Mouse (Mus musculus) testis, adult 2 months (tissue): ENCODE data around the gene Nab2. TPM values are rescaled to one million over a fixed set of nuclear protein-coding genes. Genes with fewer than 3 reads are reported as not detected.

Source experiments
- H3K27ac ChIP-seq: fragments of 200-500 bp; 2 replicates; pipeline ENCODE4 v1.5.1; 2012; ENCODE audit warnings: low read depth, low read length; ENCODE audit not compliant: control insufficient read depth, insufficient read depth
- H3K27me3 ChIP-seq: fragments of 200-500 bp; 2 replicates; pipeline ENCODE4 v1.6.1; 2012; ENCODE audit warnings: mild to moderate bottlenecking, low read length, moderate library complexity; ENCODE audit not compliant: control insufficient read depth, insufficient read depth
- H3K36me3 ChIP-seq: fragments of 200-500 bp; 2 replicates; pipeline ENCODE4 v1.6.1; 2012; ENCODE audit warnings: mild to moderate bottlenecking, low read length; ENCODE audit not compliant: control insufficient read depth, insufficient read depth
- H3K4me1 ChIP-seq: fragments of 200-500 bp; 2 replicates; pipeline ENCODE4 v1.6.1; 2012; ENCODE audit warnings: low read length; ENCODE audit not compliant: control insufficient read depth, insufficient read depth
- H3K4me3 ChIP-seq: fragments of 200-500 bp; 2 replicates; pipeline ENCODE4 v1.5.1; 2012; ENCODE audit warnings: low read depth, mild to moderate bottlenecking, low read length, moderate library complexity, mixed read lengths; ENCODE audit not compliant: control insufficient read depth
- CTCF ChIP-seq: fragments of 200-500 bp; IDR thresholded peaks from 2 replicates; pipeline ENCODE4 v1.5.1; 2012; ENCODE audit warnings: low read depth, mild to moderate bottlenecking, inconsistent platforms, low read length, moderate library complexity; ENCODE audit not compliant: control insufficient read depth, insufficient read depth, insufficient replicate concordance
- POLR2A ChIP-seq: fragments of 200-500 bp; IDR thresholded peaks from 2 replicates; pipeline ENCODE4 v1.6.1; 2012; ENCODE audit warnings: low read depth, mild to moderate bottlenecking, inconsistent platforms, low read length, moderate library complexity; ENCODE audit not compliant: control insufficient read depth
- polyA plus RNA-seq: library from polyadenylated mRNA; depleted of rRNA; stranded (reverse); fragments of >200 nt; gene quantifications from 2 replicates; pipeline ENCODE4 v1.2.3, GENCODE M21; 2012

Nab2 gene
- polyA plus RNA-seq, 1 experiment: 24.6 TPM

DNA sequence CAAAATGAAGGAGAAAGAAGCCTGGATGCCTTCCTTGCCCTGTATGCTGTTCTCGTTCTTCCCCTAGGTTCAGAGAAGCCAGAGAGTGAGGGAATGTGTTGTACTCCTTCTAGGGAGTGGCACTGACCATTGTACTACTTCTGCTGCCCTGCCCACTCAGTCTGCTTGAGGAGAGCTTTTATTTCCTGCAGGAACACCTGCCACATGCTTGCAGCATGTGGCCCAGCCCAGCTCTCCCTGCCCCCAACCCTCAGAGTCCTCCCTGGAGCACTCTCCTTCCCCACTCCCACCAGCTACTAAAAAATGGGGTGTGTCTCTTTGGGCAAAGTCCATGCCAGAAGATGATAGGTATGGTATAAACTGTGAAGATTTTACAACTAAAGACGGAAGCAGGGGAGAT is 35.9 kb upstream of the Nab2 start:
- TF ChIP-seq CTCF: no peak
- no peak for TF ChIP-seq POLR2A
- Histone ChIP-seq H3K36me3 (no peaks in the 10 kb centered on the region), H3K27ac (no peak overlapping the region), H3K4me1 (no peaks in the 10 kb centered on the region), H3K4me3 (no peak overlapping the region), H3K27me3 (no peaks in the 10 kb centered on the region)

DNA sequence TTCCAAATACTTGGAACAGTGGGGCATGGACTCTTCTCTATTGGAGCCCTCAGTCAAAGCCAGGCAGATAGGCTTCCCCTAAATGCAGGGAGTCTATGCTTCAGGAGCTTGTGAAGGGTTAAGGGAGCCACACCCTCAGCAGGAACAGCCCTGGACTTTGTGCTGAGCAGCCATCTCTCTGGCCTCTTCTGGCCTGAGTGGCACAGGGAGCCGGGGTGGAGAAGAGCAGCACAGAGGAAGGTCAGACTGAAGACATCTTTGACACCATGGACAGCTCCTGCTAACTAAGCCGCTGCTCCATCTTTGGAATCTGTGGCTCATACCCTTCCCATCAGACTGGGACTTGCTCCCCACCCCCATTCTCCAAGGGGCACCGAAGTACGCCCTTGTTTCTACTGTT is 34.9 kb upstream of the Nab2 start:
- Histone ChIP-seq H3K27ac (no peak overlapping the region), H3K4me1 (no peaks in the 10 kb centered on the region), H3K27me3 (no peaks in the 10 kb centered on the region), H3K4me3 (no peak overlapping the region), H3K36me3 (no peaks in the 10 kb centered on the region)
- no peak for TF ChIP-seq POLR2A
- TF ChIP-seq CTCF: no peak

DNA sequence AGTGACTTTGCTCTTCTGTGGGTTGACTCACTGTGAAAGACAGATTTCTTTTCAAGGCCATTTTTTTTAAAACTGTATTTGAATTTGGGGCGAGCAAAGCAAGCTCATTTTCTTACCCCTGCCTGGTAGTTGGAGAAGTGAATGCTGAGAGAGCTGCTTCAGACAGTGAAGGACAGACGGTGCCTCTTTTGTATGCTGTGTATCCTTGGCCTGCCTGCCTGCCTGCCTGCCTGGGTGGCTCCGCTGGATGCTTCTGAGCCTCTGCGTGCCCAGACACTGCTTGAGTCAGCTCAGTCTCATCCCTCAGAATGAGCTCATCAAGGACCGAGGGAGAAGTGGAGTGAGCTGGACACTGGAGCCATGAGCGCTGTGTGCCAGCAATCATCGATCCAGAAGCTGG is 30.6 kb upstream of the Nab2 start:
- no peak for TF ChIP-seq POLR2A
- TF ChIP-seq CTCF: no peak
- H3K36me3 ChIP-seq: no peaks in the 10 kb centered on the region
- no peak overlapping the region for H3K27ac ChIP-seq
- no peaks in the 10 kb centered on the region for H3K27me3 ChIP-seq
- H3K4me1 ChIP-seq: no peaks in the 10 kb centered on the region
- H3K4me3 ChIP-seq: no peak overlapping the region

DNA sequence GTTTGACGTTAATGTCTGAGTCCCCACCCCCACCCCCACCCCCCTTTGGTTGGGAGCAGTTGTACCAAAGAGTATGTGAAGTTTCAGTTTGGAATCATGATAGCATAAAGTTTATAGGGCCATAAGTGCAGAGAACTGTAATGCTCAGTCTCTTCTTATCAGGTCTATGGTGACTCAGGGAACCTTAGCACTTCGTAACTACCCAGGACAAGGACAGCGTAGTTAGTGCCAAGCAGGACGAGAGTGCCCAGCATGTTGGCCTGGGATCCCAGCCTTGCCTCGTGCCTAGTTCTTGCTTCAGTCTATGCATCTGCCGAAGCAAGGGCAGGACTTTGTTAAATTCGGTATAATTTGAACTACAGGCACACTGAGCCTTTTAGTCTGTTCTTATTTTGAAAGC is 27.4 kb upstream of the Nab2 start:
- H3K27me3 ChIP-seq: no peaks in the 10 kb centered on the region
- no peaks in the 10 kb centered on the region for H3K4me1 ChIP-seq
- no peak overlapping the region for H3K27ac ChIP-seq
- TF ChIP-seq CTCF (no peak), POLR2A (no peak)
- H3K4me3 ChIP-seq: no peak overlapping the region
- H3K36me3 ChIP-seq: no peaks in the 10 kb centered on the region

DNA sequence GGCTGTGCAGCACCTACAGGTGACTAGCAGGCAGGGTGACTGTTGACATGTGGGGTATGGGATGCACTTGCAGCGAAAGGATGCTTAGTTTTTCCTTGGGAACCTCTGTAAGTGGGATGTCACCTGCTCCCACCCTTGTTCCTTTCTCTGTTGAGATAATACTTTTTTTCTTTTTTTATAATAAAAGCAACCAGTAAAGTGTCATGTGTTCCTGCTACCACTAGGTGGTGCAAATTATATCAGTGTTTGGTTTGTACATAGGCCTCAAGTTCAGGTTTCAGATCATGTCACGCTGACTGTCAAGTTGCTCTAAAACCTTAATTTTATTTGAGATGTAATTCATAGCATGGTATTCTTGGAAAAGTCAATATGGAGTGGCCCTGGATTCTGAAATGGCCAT is 26.3 kb upstream of the Nab2 start:
- H3K27me3 ChIP-seq: no peaks in the 10 kb centered on the region
- H3K4me1 ChIP-seq: no peaks in the 10 kb centered on the region
- TF ChIP-seq POLR2A (no peak), CTCF (no peak)
- H3K27ac ChIP-seq: no peak overlapping the region
- H3K4me3 ChIP-seq: no peak overlapping the region
- H3K36me3 ChIP-seq: no peaks in the 10 kb centered on the region; the same call in 1 of the 2 replicates

DNA sequence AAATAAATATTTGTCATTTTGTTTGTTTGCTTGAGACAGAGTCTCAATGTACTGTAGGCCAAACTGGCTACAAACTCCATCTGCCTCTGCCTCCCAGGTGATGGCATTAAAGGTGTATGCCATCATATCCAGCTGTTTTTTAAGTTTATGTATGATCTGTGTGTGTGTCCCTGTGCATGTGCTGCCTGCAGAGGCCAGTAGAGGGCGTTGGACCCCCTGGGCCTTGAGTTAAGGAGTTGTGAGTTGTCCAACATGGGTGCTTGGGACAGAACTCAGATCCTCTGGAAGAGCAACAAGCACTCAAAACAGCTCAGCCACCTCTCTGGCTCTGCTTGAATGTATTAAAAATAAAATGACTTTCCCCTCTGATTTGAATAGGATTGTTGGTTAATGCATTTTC is 22.7 kb upstream of the Nab2 start:
- Histone ChIP-seq H3K4me3 (no peak overlapping the region), H3K27me3 (no peaks in the 10 kb centered on the region), H3K4me1 (no peaks in the 10 kb centered on the region; the same call in 1 of the 2 replicates), H3K27ac (no peak overlapping the region), H3K36me3 (no peaks in the 10 kb centered on the region; the same call in 1 of the 2 replicates)
- TF ChIP-seq CTCF (peak; percentile 33; the same call in 1 of the 2 replicates), POLR2A (no peak)

DNA sequence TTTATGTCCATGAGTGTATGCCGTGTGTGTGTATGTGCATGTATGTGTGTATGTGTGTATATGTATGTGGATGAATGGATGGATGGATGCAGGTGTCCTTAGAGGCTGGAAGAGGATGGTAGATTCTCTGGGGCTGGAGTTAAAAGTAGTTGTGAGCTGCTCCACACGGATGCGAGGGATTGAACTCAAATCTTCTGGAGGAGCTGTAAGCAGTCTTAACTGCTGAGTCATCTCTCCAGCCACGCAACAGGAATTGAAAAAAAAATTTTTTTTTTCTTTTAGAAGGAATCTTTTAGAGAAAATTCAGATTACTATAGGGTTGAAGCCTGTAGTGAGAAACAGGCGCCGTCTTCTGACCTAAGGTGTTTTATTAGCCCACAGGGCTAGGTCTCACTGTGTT is 14.5 kb upstream of the Nab2 start:
- Histone ChIP-seq H3K27me3 (no peaks in the 10 kb centered on the region), H3K27ac (no peak overlapping the region), H3K4me3 (no peak overlapping the region), H3K4me1 (no peaks in the 10 kb centered on the region; the same call in 1 of the 2 replicates), H3K36me3 (peaks cover 4% of the 10 kb centered on the region; the same call in 1 of the 2 replicates)
- no peak for TF ChIP-seq CTCF
- no peak for TF ChIP-seq POLR2A

DNA sequence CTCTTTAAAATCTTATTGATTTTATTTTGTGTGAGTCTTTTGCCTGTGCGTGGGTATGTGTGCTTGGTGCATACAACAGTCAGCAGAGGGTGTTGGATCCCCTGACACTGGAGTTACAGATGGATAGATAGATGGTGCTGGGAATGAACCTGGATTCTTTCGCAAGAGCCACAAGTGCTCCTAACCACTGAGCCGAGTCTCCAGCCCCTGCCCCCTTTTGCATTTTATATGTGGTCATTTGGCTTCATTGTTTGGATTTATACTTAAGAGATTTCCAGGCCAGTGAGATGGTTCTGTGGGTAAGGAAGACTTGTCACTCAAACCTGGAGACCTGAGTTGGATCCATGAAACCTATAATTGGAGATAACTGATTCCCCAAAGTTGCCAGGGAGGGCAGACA is 11.5 kb upstream of the Nab2 start:
- peaks cover 4% of the 10 kb centered on the region; the same call in 1 of the 2 replicates for H3K36me3 ChIP-seq
- H3K4me1 ChIP-seq: peaks cover 2% of the 10 kb centered on the region
- TF ChIP-seq POLR2A (no peak), CTCF (no peak)
- no peak overlapping the region for H3K27ac ChIP-seq
- no peak overlapping the region for H3K4me3 ChIP-seq
- H3K27me3 ChIP-seq: no peaks in the 10 kb centered on the region
